Mouse (Mus musculus): ENCODE measurements at regions not wholly inside any gene's neighbourhood (a gene's known extent, or its start where the extent isn't known, plus 50 kb on each side); places are given as distances from the start of the nearest gene placed in this dataset.

GRCm38 (mm10) chr3:135001270-135001669 lies 172.5 kb downstream of the Tacr3 start:
- no peak for ATAC-seq (ENCODE audit: insufficient number of reproducible peaks, low FRiP score, low TSS enrichment)

- no peak for ATAC-seq (ENCODE audit: insufficient number of reproducible peaks, low FRiP score, low TSS enrichment)
These were observed 187.0 kb downstream of the Tacr3 start for GRCm38 (mm10) chr3:135015784-135016183.

- no peak for ATAC-seq (ENCODE audit: insufficient number of reproducible peaks, low FRiP score, low TSS enrichment)
These were observed 188.0 kb upstream of the Cenpe start for GRCm38 (mm10) chr3:135024366-135024765.

GRCm38 (mm10) chr3:135024799-135025198 lies 187.5 kb upstream of the Cenpe start:
- ATAC-seq (ENCODE audit: insufficient number of reproducible peaks, low FRiP score, low TSS enrichment): no peak

- ATAC-seq (ENCODE audit: insufficient number of reproducible peaks, low FRiP score, low TSS enrichment): no peak
These were observed 179.9 kb upstream of the Cenpe start for GRCm38 (mm10) chr3:135032483-135032882.

GRCm38 (mm10) chr3:135037383-135037782 lies 175.0 kb upstream of the Cenpe start:
- ATAC-seq (ENCODE audit: insufficient number of reproducible peaks, low FRiP score, low TSS enrichment): no peak

GRCm38 (mm10) chr3:135042195-135042594 lies 170.1 kb upstream of the Cenpe start:
- no peak for ATAC-seq (ENCODE audit: insufficient number of reproducible peaks, low FRiP score, low TSS enrichment)

GRCm38 (mm10) chr3:135045769-135046277 lies 166.5 kb upstream of the Cenpe start:
- no peak for ATAC-seq (ENCODE audit: insufficient number of reproducible peaks, low FRiP score, low TSS enrichment)

- ATAC-seq (ENCODE audit: insufficient number of reproducible peaks, low FRiP score, low TSS enrichment): no peak
These were observed 120.8 kb upstream of the Cenpe start for GRCm38 (mm10) chr3:135091487-135091886.

- ATAC-seq (ENCODE audit: insufficient number of reproducible peaks, low FRiP score, low TSS enrichment): peak; percentile 49; the same call in 1 of the 2 replicates
These were observed 111.3 kb upstream of the Cenpe start for GRCm38 (mm10) chr3:135100901-135101586.

Data from cerebellum, adult (tissue).